Mouse (Mus musculus) small intestine, adult 2 months (tissue): ENCODE measurements around the gene Oosp3.

ENCODE experiments used
- CTCF ChIP-seq: fragments of 200-500 bp; IDR thresholded peaks from 2 replicates; pipeline ENCODE4 v1.5.1; 2012; ENCODE audit warnings: low read depth, mild to moderate bottlenecking, control low read depth, inconsistent platforms, low read length, moderate library complexity, mixed read lengths; ENCODE audit not compliant: insufficient replicate concordance, insufficient read length; ENCODE audit errors: extremely low read depth
- POLR2A ChIP-seq: fragments of 200-500 bp; IDR thresholded peaks from 2 replicates; pipeline ENCODE4 v1.6.1; 2012; ENCODE audit warnings: low read depth, mild to moderate bottlenecking, control low read depth, inconsistent platforms, low read length, moderate library complexity

DNA sequence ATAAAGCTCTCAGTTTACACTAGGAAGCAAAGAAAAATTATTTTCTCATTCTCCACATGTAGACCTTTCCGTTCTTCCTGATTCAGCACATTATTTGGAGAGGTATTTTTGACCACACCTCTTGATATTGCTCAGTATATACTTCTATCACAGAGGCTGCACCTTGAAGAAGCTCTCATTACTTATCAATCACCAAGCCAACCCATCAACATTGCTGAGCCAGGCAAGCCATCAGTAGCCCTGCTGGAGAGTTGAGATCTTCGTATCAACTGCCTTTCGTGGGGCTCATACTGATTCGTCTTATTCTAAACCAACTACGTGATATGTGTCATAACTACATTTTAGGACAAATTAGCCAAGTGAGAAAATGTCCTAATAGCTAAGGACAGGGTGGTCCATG, 30.4 kb downstream of the Oosp3 start:
- no peak for TF ChIP-seq POLR2A
- no peak for TF ChIP-seq CTCF
